Mouse (Mus musculus): Measurements from ENCODE around the gene Piezo1.

DNA sequence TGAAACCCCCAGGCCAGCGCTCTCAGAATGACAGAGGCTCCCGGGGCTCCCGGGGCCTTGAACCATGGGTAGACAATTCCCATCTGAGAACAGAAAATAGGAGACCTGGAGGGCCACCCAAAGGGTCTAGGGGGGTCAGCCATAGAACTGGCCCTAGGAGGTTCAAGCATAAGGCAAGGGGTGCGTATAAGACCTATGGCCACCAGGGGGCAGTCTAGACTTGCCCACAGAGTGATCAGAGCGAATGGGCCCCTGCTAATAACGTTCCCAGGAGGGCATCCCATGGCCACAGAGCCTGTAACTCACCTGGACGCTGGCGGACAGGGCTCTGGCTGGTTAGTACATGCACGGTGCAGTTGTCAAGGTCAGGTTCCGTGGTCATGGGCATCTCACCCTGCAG lies 50.3 kb downstream of the Piezo1 start:
- TF ChIP-seq CTCF (IDR thresholded peaks at IDR 0.05; ENCODE audit: low read depth, low read length) (peak; percentile 84), POLR2A (IDR thresholded peaks at IDR 0.05; ENCODE audit: borderline replicate concordance, low read depth, low read length) (no peak)

All from bone marrow macrophage, adult 2 months (primary cell).